Mouse (Mus musculus) G1E-ER4 (cell line): ENCODE measurements around the gene Lrrc75a. TPM values are rescaled to one million over a fixed set of nuclear protein-coding genes. Genes with fewer than 3 reads are reported as not detected.

Experiments
- GATA1 ChIP-seq: IDR thresholded peaks from one replicate; pipeline ENCODE4 v1.8.0; 2012; ENCODE audit warnings: low read length, inconsistent platforms
- polyA plus RNA-seq: library from polyadenylated mRNA; stranded (reverse); fragments of >175 nt; gene quantifications from 2 replicates; pipeline ENCODE4 v1.2.3, GENCODE M21; 2012

The Lrrc75a gene
- polyA plus RNA-seq, 1 experiment, result not detected

DNA sequence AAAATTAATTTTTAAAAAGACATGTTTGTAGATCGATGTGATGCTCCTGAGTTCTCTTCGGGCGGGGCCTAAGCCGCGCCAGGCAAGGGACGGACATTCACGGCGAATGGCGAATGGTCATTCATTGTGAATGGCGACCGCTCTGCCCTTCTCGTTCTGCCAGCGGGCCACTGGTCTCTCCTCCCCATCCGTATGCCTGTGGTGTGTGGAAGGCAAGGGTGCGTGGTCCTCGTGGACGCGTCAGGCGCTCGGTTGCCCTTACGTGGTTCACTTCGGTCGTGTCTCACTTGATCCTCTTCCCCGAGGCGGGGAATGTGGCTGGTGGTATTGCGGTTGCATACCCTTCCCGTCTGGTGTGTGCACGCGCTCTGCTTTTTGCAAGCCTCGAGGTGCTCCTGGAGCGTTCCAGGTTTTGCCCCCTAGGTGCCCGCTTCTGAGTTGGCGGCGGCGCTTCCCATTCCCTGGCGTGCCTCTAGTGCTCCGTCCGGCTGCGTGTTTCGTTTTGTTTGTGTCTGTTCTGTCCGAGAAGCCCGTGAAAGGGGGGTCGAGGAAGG is 87.8 kb downstream of the Lrrc75a start:
- TF ChIP-seq GATA1, result no peak

DNA sequence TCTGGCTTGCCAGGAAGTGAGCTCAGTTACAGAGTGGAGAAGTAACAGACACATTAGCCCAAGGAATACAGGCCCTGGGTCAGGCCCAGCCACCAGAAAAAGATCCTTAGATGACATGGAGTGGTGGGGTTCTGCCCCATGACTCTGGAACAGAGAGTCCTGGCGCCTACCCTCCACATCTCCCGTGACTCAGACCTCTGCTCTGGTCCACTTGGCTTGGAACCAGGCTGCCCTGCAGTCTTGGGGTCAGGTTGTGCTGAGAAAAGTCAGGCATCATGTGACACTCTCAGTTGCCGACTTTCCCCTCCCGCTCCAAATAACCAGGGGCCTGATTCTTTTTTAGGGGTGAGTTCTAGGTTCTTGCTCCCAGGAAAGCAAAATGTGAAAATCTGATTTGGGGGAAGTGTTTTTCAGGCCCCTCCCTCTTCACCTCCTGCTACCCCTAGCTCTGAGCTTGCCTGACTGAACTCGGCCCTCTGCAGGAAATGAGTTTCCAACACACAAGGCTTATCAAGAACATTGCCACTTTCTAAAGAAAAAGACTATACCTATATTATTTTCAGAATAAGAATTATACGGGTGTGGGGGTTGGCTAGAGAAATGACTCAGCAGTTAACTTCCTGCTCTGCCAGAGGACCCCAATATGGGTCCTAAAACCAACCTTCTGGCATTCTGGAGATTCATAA is 89.2 kb downstream of the Lrrc75a start:
- TF ChIP-seq GATA1, result no peak

DNA sequence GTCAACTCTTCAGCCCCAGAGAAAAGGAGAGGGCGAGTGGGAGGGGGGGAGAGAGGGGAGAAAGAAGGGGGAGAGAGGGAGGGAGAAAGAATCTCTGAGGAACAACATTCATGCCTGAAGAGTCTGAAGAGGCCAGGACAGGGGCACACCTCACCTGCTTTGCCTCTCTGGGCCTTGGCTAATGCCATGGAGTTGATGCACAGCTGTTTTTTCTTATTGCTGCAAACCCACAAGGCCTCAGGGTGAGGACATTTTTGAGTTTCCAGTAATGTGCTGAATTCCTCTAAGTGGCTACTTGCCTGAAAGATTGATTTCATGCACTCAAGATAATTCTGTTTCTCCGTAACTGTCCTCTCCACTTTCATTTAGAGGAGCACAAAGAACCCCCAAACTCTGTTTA is 90.2 kb downstream of the Lrrc75a start:
- no peak for TF ChIP-seq GATA1

DNA sequence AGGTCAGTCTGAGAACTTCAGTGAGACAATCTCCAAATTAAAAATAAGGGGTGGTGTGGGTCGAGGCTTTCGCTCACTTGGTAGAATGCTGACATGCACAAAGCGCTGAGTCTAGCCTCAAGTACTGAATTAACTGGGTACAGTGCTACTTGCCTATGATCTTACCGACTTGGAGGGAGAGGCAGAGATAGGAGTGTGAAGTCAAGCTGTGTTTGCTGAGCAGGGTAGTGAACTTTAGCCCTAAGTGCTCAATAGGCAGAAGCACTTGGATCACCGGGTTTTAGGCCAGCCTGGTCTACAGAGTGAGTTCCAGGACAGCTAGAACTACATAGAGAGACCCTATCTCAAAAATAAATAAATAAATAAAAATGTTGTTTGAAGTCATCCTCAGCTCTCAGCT is 91.1 kb downstream of the Lrrc75a start:
- TF ChIP-seq GATA1, result no peak

DNA sequence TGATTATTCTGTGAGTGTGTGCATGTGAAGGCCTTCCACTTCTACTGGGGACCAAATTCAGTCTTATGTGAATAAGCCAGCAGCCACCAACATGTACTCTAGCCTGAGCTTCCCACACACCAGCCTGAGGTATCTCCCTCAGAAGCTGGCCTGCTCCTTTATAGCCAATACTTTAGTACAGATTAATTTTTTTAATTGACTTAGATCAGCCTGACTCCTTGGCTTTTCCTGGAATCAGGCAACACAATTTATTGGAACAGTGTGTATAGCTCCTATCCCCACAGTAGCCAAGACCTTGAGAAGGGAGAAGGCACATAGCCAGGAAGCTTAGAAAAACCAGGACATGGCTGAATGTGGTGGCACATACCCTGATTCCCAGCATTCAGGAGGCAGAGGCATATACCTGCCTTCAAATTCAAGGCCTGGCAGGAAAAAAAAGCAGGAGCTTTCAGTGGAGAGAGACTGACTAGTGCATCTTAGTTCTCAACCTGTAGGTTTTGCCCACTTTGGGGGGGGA is 92.4 kb downstream of the Lrrc75a start:
- TF ChIP-seq GATA1, result no peak

DNA sequence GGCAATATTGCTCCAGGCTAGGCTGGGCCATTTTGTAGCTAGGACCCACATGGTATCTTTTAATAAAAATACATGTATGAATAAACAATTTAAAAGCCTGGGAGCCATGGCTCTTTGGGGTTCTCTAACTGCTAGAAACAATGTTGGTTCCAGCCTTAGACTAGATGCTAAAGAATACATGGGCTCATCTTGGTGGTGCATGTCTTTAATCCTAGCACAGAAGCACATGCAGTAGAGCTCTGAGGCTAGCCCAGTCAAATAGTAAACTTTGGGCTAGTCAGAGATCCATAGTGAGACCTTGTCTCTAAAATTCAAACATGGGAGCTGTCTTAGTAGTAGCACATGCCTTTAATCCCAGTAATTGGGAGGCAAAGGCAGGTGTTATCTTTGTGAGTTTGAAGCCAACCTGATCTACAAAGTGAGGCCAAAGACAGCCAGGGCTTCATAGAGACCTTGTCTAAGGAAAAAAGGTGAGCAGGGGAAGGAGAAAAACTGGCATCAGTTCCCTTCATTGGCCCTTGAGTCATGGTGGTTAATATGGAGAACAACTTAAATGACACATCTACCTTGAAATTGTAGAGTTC is 93.3 kb downstream of the Lrrc75a start:
- TF ChIP-seq GATA1, result no peak

Other genes starting within 250 kb of the Lrrc75a start
- gene Pigl, start 190.1 kb downstream of the Lrrc75a start, polyA plus RNA-seq, result 3.8 and 4.6 TPM in 2 replicates
- gene Ncor1, start 190.0 kb downstream of the Lrrc75a start, polyA plus RNA-seq, result 90.4 and 120 TPM in 2 replicates
- gene Cenpv, start 109.3 kb downstream of the Lrrc75a start, polyA plus RNA-seq, result 178 and 209 TPM in 2 replicates
- 1,001 and 2,468 TPM in 2 replicates for gene Ubb, start 97.4 kb downstream of the Lrrc75a start, polyA plus RNA-seq
- gene Trpv2, start 74.0 kb downstream of the Lrrc75a start, polyA plus RNA-seq, result 1.8 and 3.8 TPM in 2 replicates
- gene Mmgt2, start 141 bp upstream of the Lrrc75a start, polyA plus RNA-seq, result 0.66 and 0.85 TPM in 2 replicates
- not detected in 2 replicates for gene Zfp287, start 83.4 kb upstream of the Lrrc75a start, polyA plus RNA-seq
- not detected in 2 replicates for gene Gm10428, start 104.6 kb upstream of the Lrrc75a start, polyA plus RNA-seq
- not detected in 2 replicates for gene Zfp286, start 140.9 kb upstream of the Lrrc75a start, polyA plus RNA-seq
- not detected in 2 replicates for gene Trim16, start 171.7 kb upstream of the Lrrc75a start, polyA plus RNA-seq
- gene Fbxw10, start 198.5 kb upstream of the Lrrc75a start, polyA plus RNA-seq, result not detected in 2 replicates
- 2.4 and 2.7 TPM in 2 replicates for gene Tvp23b, start 230.9 kb upstream of the Lrrc75a start, polyA plus RNA-seq